Mouse (Mus musculus): ENCODE measurements around the gene Pde2a. TPM values are rescaled to one million over a fixed set of nuclear protein-coding genes. Genes with fewer than 3 reads are reported as not detected.

Gene Pde2a
- total and polyA plus RNA-seq, 2 experiments from 2014 or later, result 33.8 to 53.9 TPM

- H3K4me2 ChIP-seq (ENCODE audit: low read depth, low read length, poor library complexity, severe bottlenecking), result no peak overlapping the region
- no peaks in the 10 kb centered on the region for H3K4me1 ChIP-seq (ENCODE audit: insufficient read depth, low read length)
- no peak overlapping the region for H3K27ac ChIP-seq (ENCODE audit: low read depth, low read length)
- no peaks in the 10 kb centered on the region for H3K9me3 ChIP-seq (ENCODE audit: low read length)
- no peaks in the 10 kb centered on the region for H3K27me3 ChIP-seq (ENCODE audit: insufficient read depth, low read length)
- H3K9ac ChIP-seq (replicated peaks; ENCODE audit: low read length, poor library complexity, severe bottlenecking), result no peak overlapping the region
- DNase-seq (ENCODE audit: low spot score) (no peak), ATAC-seq (ENCODE audit: low FRiP score) (no peak)
- WGBS, result 61% methylated on average over 6 of the region's 6 CpGs
- no peaks in the 10 kb centered on the region for H3K36me3 ChIP-seq (ENCODE audit: insufficient read depth, low read length)
- no peak overlapping the region for H3K4me3 ChIP-seq (ENCODE audit: low read depth, low read length)
- TF ChIP-seq CTCF (IDR thresholded peaks at IDR 0.05), result no peak
These were observed 59.2 kb downstream of the Pde2a start for GRCm38 (mm10) chr7:101480671-101481070.

GRCm38 (mm10) chr7:101481872-101482498 is 60.5 kb downstream of the Pde2a start:
- H3K27ac ChIP-seq (ENCODE audit: low read depth, low read length), result no peak overlapping the region
- no peak for TF ChIP-seq CTCF (IDR thresholded peaks at IDR 0.05)
- H3K4me3 ChIP-seq (ENCODE audit: low read depth, low read length), result no peak overlapping the region
- no peak overlapping the region for H3K9ac ChIP-seq (replicated peaks; ENCODE audit: low read length, poor library complexity, severe bottlenecking)
- no peaks in the 10 kb centered on the region for H3K27me3 ChIP-seq (ENCODE audit: insufficient read depth, low read length)
- DNase-seq (ENCODE audit: low spot score) (no peak), ATAC-seq (ENCODE audit: low FRiP score) (no peak)
- no peak overlapping the region for H3K4me2 ChIP-seq (ENCODE audit: low read depth, low read length, poor library complexity, severe bottlenecking)
- H3K4me1 ChIP-seq (ENCODE audit: insufficient read depth, low read length), result no peaks in the 10 kb centered on the region
- no peaks in the 10 kb centered on the region for H3K9me3 ChIP-seq (ENCODE audit: low read length)
- no peaks in the 10 kb centered on the region for H3K36me3 ChIP-seq (ENCODE audit: insufficient read depth, low read length)
- WGBS, result 76% methylated on average over 8 of the region's 8 CpGs

- Histone ChIP-seq H3K4me2 (ENCODE audit: low read depth, low read length, poor library complexity, severe bottlenecking) (no peak overlapping the region), H3K4me1 (ENCODE audit: insufficient read depth, low read length) (no peaks in the 10 kb centered on the region), H3K9ac (replicated peaks; ENCODE audit: low read length, poor library complexity, severe bottlenecking) (no peak overlapping the region), H3K4me3 (ENCODE audit: low read depth, low read length) (no peak overlapping the region), H3K27ac (ENCODE audit: low read depth, low read length) (no peak overlapping the region), H3K9me3 (ENCODE audit: low read length) (no peaks in the 10 kb centered on the region), H3K36me3 (ENCODE audit: insufficient read depth, low read length) (no peaks in the 10 kb centered on the region), H3K27me3 (ENCODE audit: insufficient read depth, low read length) (no peaks in the 10 kb centered on the region)
- WGBS, result 73% methylated on average over 9 of the region's 9 CpGs
- TF ChIP-seq CTCF (IDR thresholded peaks at IDR 0.05), result no peak
- peak; percentile 49 for DNase-seq (ENCODE audit: low spot score)
- no peak for ATAC-seq (ENCODE audit: low FRiP score)
These were observed 61.1 kb downstream of the Pde2a start for GRCm38 (mm10) chr7:101482499-101483081.

GRCm38 (mm10) chr7:101483498-101484115 is 62.1 kb downstream of the Pde2a start:
- DNase-seq (ENCODE audit: low spot score), result no peak
- Histone ChIP-seq H3K4me3 (ENCODE audit: low read depth, low read length) (no peak overlapping the region), H3K36me3 (ENCODE audit: insufficient read depth, low read length) (no peaks in the 10 kb centered on the region), H3K9ac (replicated peaks; ENCODE audit: low read length, poor library complexity, severe bottlenecking) (no peak overlapping the region), H3K27ac (ENCODE audit: low read depth, low read length) (no peak overlapping the region), H3K4me1 (ENCODE audit: insufficient read depth, low read length) (no peaks in the 10 kb centered on the region), H3K9me3 (ENCODE audit: low read length) (no peaks in the 10 kb centered on the region), H3K27me3 (ENCODE audit: insufficient read depth, low read length) (no peaks in the 10 kb centered on the region), H3K4me2 (ENCODE audit: low read depth, low read length, poor library complexity, severe bottlenecking) (no peak overlapping the region)
- no peak for ATAC-seq (ENCODE audit: low FRiP score)
- TF ChIP-seq CTCF (IDR thresholded peaks at IDR 0.05), result no peak
- 79% methylated on average over 9 of the region's 9 CpGs for WGBS

- no peak overlapping the region for H3K4me2 ChIP-seq (ENCODE audit: low read depth, low read length, poor library complexity, severe bottlenecking)
- no peaks in the 10 kb centered on the region for H3K4me1 ChIP-seq (ENCODE audit: insufficient read depth, low read length)
- no peak overlapping the region for H3K27ac ChIP-seq (ENCODE audit: low read depth, low read length)
- no peak overlapping the region for H3K4me3 ChIP-seq (ENCODE audit: low read depth, low read length)
- no peaks in the 10 kb centered on the region for H3K9me3 ChIP-seq (ENCODE audit: low read length)
- WGBS, result 76% methylated on average over 5 of the region's 5 CpGs
- no peak for TF ChIP-seq CTCF (IDR thresholded peaks at IDR 0.05)
- ATAC-seq (ENCODE audit: low FRiP score) (no peak), DNase-seq (ENCODE audit: low spot score) (no peak)
- no peaks in the 10 kb centered on the region for H3K36me3 ChIP-seq (ENCODE audit: insufficient read depth, low read length)
- H3K9ac ChIP-seq (replicated peaks; ENCODE audit: low read length, poor library complexity, severe bottlenecking), result no peak overlapping the region
- no peaks in the 10 kb centered on the region for H3K27me3 ChIP-seq (ENCODE audit: insufficient read depth, low read length)
These were observed 65.6 kb downstream of the Pde2a start for GRCm38 (mm10) chr7:101487102-101487501.

GRCm38 (mm10) chr7:101490952-101491351 is 69.5 kb downstream of the Pde2a start:
- H3K4me1 ChIP-seq (ENCODE audit: insufficient read depth, low read length), result no peaks in the 10 kb centered on the region
- no peaks in the 10 kb centered on the region for H3K36me3 ChIP-seq (ENCODE audit: insufficient read depth, low read length)
- DNase-seq (ENCODE audit: low spot score), result no peak
- H3K27me3 ChIP-seq (ENCODE audit: insufficient read depth, low read length), result no peaks in the 10 kb centered on the region
- no peaks in the 10 kb centered on the region for H3K9me3 ChIP-seq (ENCODE audit: low read length)
- TF ChIP-seq CTCF (IDR thresholded peaks at IDR 0.05), result no peak
- 55% methylated on average over 4 of the region's 4 CpGs for WGBS
- H3K9ac ChIP-seq (replicated peaks; ENCODE audit: low read length, poor library complexity, severe bottlenecking), result no peak overlapping the region
- H3K4me3 ChIP-seq (ENCODE audit: low read depth, low read length), result no peak overlapping the region
- H3K4me2 ChIP-seq (ENCODE audit: low read depth, low read length, poor library complexity, severe bottlenecking), result no peak overlapping the region
- no peak overlapping the region for H3K27ac ChIP-seq (ENCODE audit: low read depth, low read length)
- ATAC-seq (ENCODE audit: low FRiP score), result no peak

All from midbrain, postnatal 0 days (tissue).